Mouse (Mus musculus): ENCODE measurements at regions not wholly inside any gene's neighbourhood (a gene's known extent, or its start where the extent isn't known, plus 50 kb on each side); places are given as distances from the start of the nearest gene placed in this dataset.

- DNase-seq = no peak
These were observed 136.1 kb upstream of the 9330182O14Rik start for GRCm38 (mm10) chr15:39998063-39998462.

- DNase-seq = no peak
These were observed 134.1 kb upstream of the 9330182O14Rik start for GRCm38 (mm10) chr15:40000022-40000421.

GRCm38 (mm10) chr15:40005096-40005495 lies 129.1 kb upstream of the 9330182O14Rik start:
- no peak for DNase-seq

GRCm38 (mm10) chr15:40007844-40008243 lies 126.3 kb upstream of the 9330182O14Rik start:
- DNase-seq = no peak

- no peak for DNase-seq
These were observed 120.3 kb upstream of the 9330182O14Rik start for GRCm38 (mm10) chr15:40013833-40014232.

- no peak for DNase-seq
These were observed 117.1 kb upstream of the 9330182O14Rik start for GRCm38 (mm10) chr15:40017019-40017418.

GRCm38 (mm10) chr15:40017597-40017996 lies 116.6 kb upstream of the 9330182O14Rik start:
- no peak for DNase-seq

GRCm38 (mm10) chr15:40018047-40018791 lies 115.9 kb upstream of the 9330182O14Rik start:
- DNase-seq = no peak

- no peak for DNase-seq
These were observed 115.4 kb upstream of the 9330182O14Rik start for GRCm38 (mm10) chr15:40018792-40019151.

- no peak for DNase-seq
These were observed 114.9 kb upstream of the 9330182O14Rik start for GRCm38 (mm10) chr15:40019226-40019625.

GRCm38 (mm10) chr15:40020097-40020496 lies 114.1 kb upstream of the 9330182O14Rik start:
- no peak for DNase-seq

GRCm38 (mm10) chr15:40020646-40021045 lies 113.5 kb upstream of the 9330182O14Rik start:
- no peak for DNase-seq

- DNase-seq = no peak
These were observed 111.0 kb upstream of the 9330182O14Rik start for GRCm38 (mm10) chr15:40023195-40023594.

- DNase-seq = no peak
These were observed 102.1 kb upstream of the 9330182O14Rik start for GRCm38 (mm10) chr15:40032088-40032487.

GRCm38 (mm10) chr15:40036181-40036580 lies 98.0 kb upstream of the 9330182O14Rik start:
- DNase-seq = no peak

- DNase-seq = no peak
These were observed 96.9 kb upstream of the 9330182O14Rik start for GRCm38 (mm10) chr15:40037266-40037665.

GRCm38 (mm10) chr15:40046219-40046618 lies 87.9 kb upstream of the 9330182O14Rik start:
- DNase-seq = no peak

GRCm38 (mm10) chr15:40047100-40047499 lies 87.1 kb upstream of the 9330182O14Rik start:
- no peak for DNase-seq

GRCm38 (mm10) chr15:40068051-40068450 lies 66.1 kb upstream of the 9330182O14Rik start:
- no peak for DNase-seq

- peak; percentile 34 for DNase-seq
These were observed 58.8 kb upstream of the 9330182O14Rik start for GRCm38 (mm10) chr15:40075334-40075893.

GRCm38 (mm10) chr15:40079872-40080271 lies 54.3 kb upstream of the 9330182O14Rik start:
- DNase-seq = no peak

Measured in gastrocnemius, postnatal 10 days (tissue).